Mouse (Mus musculus): ENCODE measurements around the gene Trp53bp2. TPM values are rescaled to one million over a fixed set of nuclear protein-coding genes. Genes with fewer than 3 reads are reported as not detected.
A peak's percentile ranks its signal among the peaks of the same experiment; 100 is the strongest.

The Trp53bp2 gene
- polyA plus RNA-seq, 1 experiment from 2014 or later = 26.1 TPM

- peak overlapping the region; percentile 50; the same call in 1 of the 2 replicates for H3K27ac ChIP-seq
- H3K4me3 ChIP-seq (replicated peaks; ENCODE audit: low read depth, low read length) = no peak overlapping the region
- H3K4me1 ChIP-seq (replicated peaks; ENCODE audit: insufficient read depth, low read length) = no peaks in the 10 kb centered on the region
- ATAC-seq (replicated peaks; ENCODE audit: low FRiP score, low read depth) = no peak
- H3K9me3 ChIP-seq (replicated peaks; ENCODE audit: low read length) = no peaks in the 10 kb centered on the region
- WGBS = 44% methylated on average over 4 of the region's 4 CpGs
- H3K27me3 ChIP-seq (ENCODE audit: insufficient read depth, low read length) = no peaks in the 10 kb centered on the region
- H3K4me2 ChIP-seq (ENCODE audit: low read length) = no peak overlapping the region
- H3K9ac ChIP-seq (ENCODE audit: low read depth, low read length) = no peak overlapping the region
- DNase-seq (ENCODE audit: low spot score) = no peak
- TF ChIP-seq CTCF (IDR thresholded peaks at IDR 0.05; ENCODE audit: low read depth) = no peak
- H3K36me3 ChIP-seq (ENCODE audit: insufficient read depth, low read length) = peaks cover 41% of the 10 kb centered on the region
Measured at GRCm38 (mm10) chr1:182452473-182452872, 43.5 kb downstream of the Trp53bp2 start.

DNA sequence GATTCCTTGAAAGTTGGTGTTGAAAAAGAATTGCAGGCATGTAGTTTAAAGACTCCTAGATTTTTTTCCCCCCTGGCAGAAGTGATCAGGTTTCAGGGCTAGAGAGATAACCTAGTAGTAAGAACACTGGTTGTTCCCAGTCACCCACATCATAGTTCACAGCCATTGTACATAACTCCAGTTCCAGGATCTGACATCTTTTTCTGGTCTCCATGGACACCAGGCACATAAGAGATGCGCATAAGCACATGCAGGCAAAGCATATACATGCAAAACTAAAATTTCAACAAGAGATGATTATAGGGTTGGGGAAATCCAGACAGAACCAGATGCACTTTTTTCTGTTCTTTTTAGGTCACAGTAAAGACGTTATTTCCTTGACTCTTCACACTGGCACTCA is 46.1 kb downstream of the Trp53bp2 start:
- 86% methylated on average over 2 of the region's 2 CpGs for WGBS
- Histone ChIP-seq H3K4me2 (ENCODE audit: low read length) (no peak overlapping the region), H3K36me3 (ENCODE audit: insufficient read depth, low read length) (peaks cover 35% of the 10 kb centered on the region), H3K4me1 (replicated peaks; ENCODE audit: insufficient read depth, low read length) (peaks cover 15% of the 10 kb centered on the region), H3K27me3 (ENCODE audit: insufficient read depth, low read length) (no peaks in the 10 kb centered on the region), H3K27ac (no peak overlapping the region), H3K9ac (ENCODE audit: low read depth, low read length) (no peak overlapping the region), H3K4me3 (replicated peaks; ENCODE audit: low read depth, low read length) (no peak overlapping the region), H3K9me3 (replicated peaks; ENCODE audit: low read length) (no peaks in the 10 kb centered on the region)
- DNase-seq (ENCODE audit: low spot score) (no peak), ATAC-seq (replicated peaks; ENCODE audit: low FRiP score, low read depth) (no peak)
- TF ChIP-seq CTCF (IDR thresholded peaks at IDR 0.05; ENCODE audit: low read depth) = no peak

GRCm38 (mm10) chr1:182458556-182458955 is 49.6 kb downstream of the Trp53bp2 start:
- peaks cover 37% of the 10 kb centered on the region for H3K4me1 ChIP-seq (replicated peaks; ENCODE audit: insufficient read depth, low read length)
- H3K36me3 ChIP-seq (ENCODE audit: insufficient read depth, low read length) = peaks cover 33% of the 10 kb centered on the region
- no peaks in the 10 kb centered on the region for H3K9me3 ChIP-seq (replicated peaks; ENCODE audit: low read length)
- WGBS = 57% methylated on average over 19 of the region's 19 CpGs
- H3K4me2 ChIP-seq (ENCODE audit: low read length) = no peak overlapping the region
- DNase-seq (ENCODE audit: low spot score) = peak; percentile 69
- no peak overlapping the region for H3K27ac ChIP-seq
- H3K27me3 ChIP-seq (ENCODE audit: insufficient read depth, low read length) = no peaks in the 10 kb centered on the region
- no peak for TF ChIP-seq CTCF (IDR thresholded peaks at IDR 0.05; ENCODE audit: low read depth)
- H3K4me3 ChIP-seq (replicated peaks; ENCODE audit: low read depth, low read length) = no peak overlapping the region
- no peak overlapping the region for H3K9ac ChIP-seq (ENCODE audit: low read depth, low read length)
- no peak for ATAC-seq (replicated peaks; ENCODE audit: low FRiP score, low read depth)

DNA sequence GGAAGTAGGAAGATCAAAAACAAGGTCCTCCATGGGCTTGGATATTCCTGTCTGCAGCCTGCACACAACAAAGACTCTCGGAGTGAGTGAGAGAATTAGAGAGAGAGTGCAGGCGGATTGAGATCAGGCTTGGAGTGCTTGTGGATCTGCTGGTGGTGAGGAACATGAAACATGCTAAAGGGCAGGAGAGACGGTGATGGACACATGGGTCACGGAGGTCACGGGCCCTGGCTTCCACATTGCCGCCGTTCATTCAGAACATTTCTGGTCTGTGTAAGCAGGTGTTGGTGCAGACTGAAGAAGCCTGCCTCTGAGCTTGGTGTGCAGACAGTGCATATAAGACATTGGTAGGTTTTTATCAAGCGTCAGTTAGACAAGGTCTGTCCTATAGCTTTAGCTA is 50.5 kb downstream of the Trp53bp2 start:
- DNase-seq (ENCODE audit: low spot score) (no peak), ATAC-seq (replicated peaks; ENCODE audit: low FRiP score, low read depth) (no peak)
- TF ChIP-seq CTCF (IDR thresholded peaks at IDR 0.05; ENCODE audit: low read depth) = no peak
- no peaks in the 10 kb centered on the region for H3K9me3 ChIP-seq (replicated peaks; ENCODE audit: low read length)
- no peak overlapping the region for H3K4me2 ChIP-seq (ENCODE audit: low read length)
- H3K36me3 ChIP-seq (ENCODE audit: insufficient read depth, low read length) = peaks cover 26% of the 10 kb centered on the region
- WGBS = 64% methylated on average over 8 of the region's 8 CpGs
- H3K9ac ChIP-seq (ENCODE audit: low read depth, low read length) = no peak overlapping the region
- no peak overlapping the region for H3K4me3 ChIP-seq (replicated peaks; ENCODE audit: low read depth, low read length)
- H3K4me1 ChIP-seq (replicated peaks; ENCODE audit: insufficient read depth, low read length) = peaks cover 44% of the 10 kb centered on the region
- H3K27me3 ChIP-seq (ENCODE audit: insufficient read depth, low read length) = no peaks in the 10 kb centered on the region
- peak overlapping the region; percentile 88 for H3K27ac ChIP-seq

DNA sequence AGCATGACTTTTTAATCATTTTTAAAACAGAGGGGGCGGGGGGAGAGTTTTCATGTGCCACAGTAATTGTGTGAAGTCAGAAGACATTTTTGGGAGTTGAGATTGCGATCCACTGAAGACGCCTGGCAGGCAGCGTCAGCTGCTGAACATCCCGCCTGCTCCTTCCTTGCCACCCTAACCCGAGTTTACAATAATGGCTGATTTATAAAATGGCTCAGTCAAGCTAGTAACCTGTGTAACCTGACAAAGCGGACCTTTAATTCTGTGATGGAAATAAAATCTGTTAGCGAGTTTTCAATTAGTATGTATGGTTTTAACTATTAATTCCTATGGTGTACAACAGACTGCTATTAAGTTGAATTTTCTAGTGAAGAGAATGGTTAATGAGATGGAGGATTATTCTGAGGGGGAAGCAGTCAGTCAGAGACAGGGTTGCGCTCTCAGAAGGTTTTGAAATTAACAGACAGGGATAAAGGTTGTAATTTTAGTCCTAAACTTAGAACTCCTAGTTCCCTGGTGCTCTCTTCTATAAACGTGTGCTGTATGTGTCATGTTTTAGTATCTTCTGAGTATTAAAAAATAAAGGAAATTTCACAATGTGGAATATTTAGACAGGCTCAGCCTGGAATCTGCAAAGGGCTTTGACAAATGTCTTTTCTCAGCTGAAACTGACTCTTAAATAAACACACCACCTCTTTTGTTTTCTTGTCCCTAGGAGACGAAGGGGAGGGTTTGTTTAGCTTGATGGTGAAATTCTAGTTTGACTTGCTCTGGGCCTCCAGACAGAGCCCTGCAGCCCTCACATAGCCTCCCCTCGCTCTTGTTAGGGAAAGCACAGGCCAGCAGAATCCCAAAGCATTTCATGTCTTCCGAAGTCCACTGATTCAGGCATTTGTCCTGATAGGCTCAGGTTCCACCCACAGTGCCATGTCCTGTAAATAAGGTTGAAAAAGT is 51.6 kb downstream of the Trp53bp2 start:
- no peak overlapping the region for H3K9ac ChIP-seq (ENCODE audit: low read depth, low read length)
- H3K4me1 ChIP-seq (replicated peaks; ENCODE audit: insufficient read depth, low read length) = peaks cover 53% of the 10 kb centered on the region
- H3K36me3 ChIP-seq (ENCODE audit: insufficient read depth, low read length) = peaks cover 17% of the 10 kb centered on the region
- DNase-seq (ENCODE audit: low spot score) (peak; percentile 91), ATAC-seq (replicated peaks; ENCODE audit: low FRiP score, low read depth) (no peak)
- TF ChIP-seq CTCF (IDR thresholded peaks at IDR 0.05; ENCODE audit: low read depth) = no peak
- H3K4me3 ChIP-seq (replicated peaks; ENCODE audit: low read depth, low read length) = no peak overlapping the region
- WGBS = 33% methylated on average over 13 of the region's 13 CpGs
- H3K9me3 ChIP-seq (replicated peaks; ENCODE audit: low read length) = no peaks in the 10 kb centered on the region
- H3K27ac ChIP-seq = peak overlapping the region; percentile 88
- no peaks in the 10 kb centered on the region for H3K27me3 ChIP-seq (ENCODE audit: insufficient read depth, low read length)
- H3K4me2 ChIP-seq (ENCODE audit: low read length) = no peak overlapping the region; the same call in 1 of the 2 replicates

- WGBS = 7% methylated on average over 7 of the region's 7 CpGs
- DNase-seq (ENCODE audit: low spot score) = peak; percentile 78
Measured at GRCm38 (mm10) chr1:182461261-182461660, 52.3 kb downstream of the Trp53bp2 start.

More at GRCm38 (mm10) chr1:182461261-182461660, 52.3 kb downstream of the Trp53bp2 start:
- peak overlapping the region; percentile 88 for H3K27ac ChIP-seq
- H3K36me3 ChIP-seq (ENCODE audit: insufficient read depth, low read length) = peaks cover 13% of the 10 kb centered on the region; the same call in 1 of the 2 replicates
- no peaks in the 10 kb centered on the region for H3K9me3 ChIP-seq (replicated peaks; ENCODE audit: low read length)
- H3K27me3 ChIP-seq (ENCODE audit: insufficient read depth, low read length) = no peaks in the 10 kb centered on the region
- H3K4me3 ChIP-seq (replicated peaks; ENCODE audit: low read depth, low read length) = no peak overlapping the region
- peaks cover 58% of the 10 kb centered on the region for H3K4me1 ChIP-seq (replicated peaks; ENCODE audit: insufficient read depth, low read length)
- TF ChIP-seq CTCF (IDR thresholded peaks at IDR 0.05; ENCODE audit: low read depth) = no peak
- H3K4me2 ChIP-seq (ENCODE audit: low read length) = no peak overlapping the region; the same call in 1 of the 2 replicates
- no peak for ATAC-seq (replicated peaks; ENCODE audit: low FRiP score, low read depth)
- H3K9ac ChIP-seq (ENCODE audit: low read depth, low read length) = no peak overlapping the region

Measured in kidney, postnatal 0 days (tissue).